Mouse (Mus musculus) urinary bladder, postnatal 25 days (tissue): ENCODE data around the gene Gm17662.

ENCODE experiments used
- DNase-seq: peaks from one replicate; pipeline ENCODE4 v3.0.0; 2022; ENCODE audit warnings: low spot score

The Gm17662 gene

DNA sequence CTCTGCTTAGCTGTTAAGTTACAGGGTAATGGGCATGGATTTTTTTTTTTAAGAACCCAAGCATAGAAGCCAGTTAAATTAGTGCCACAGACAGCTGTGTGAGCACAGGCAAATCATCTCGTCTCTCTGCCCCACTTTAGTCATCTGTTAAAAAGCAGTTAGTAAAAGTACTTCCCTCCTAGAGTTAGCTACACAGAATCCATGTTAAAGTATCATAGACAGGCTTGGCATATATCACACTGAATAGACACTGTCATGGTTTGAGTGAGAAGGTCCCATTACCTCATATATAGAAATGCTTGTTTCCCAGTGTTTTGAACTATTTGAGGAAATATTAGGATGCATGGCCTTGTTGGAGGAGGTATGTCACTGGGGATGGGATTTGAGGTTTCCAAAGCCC lies at the start of gene Gm17662:
Gm17662 (plus strand) TSS at position 301 of the 400 bp plus-strand sequence.
- no peak for DNase-seq

DNA sequence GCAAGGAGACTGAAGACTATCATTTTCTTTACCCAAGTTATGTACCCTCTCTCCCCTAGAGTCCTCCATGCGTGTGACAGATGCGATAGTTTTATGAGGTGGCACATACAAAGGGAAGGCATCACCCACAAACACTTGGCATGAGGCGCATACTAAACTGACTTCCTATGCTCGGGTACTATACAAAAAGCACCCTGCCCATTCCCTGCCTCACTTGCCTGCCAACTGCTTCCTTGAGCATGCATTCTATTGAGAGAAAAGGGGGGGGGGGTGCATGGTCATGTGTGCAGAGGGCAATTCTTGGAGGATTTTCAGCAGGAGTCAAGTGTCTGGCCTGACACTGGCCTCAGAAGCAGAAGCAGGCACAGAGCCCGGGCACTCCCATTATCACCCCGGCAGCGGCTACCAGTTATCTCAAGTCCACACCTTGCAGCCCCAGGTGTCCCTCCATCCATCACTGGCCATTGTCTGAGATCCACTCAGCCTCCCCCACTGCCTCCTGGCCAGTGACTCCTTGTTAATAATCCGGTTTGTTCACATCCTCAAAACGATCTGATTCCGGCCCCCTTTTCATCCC lies 46.3 kb upstream of the Gm17662 start:
- no peak for DNase-seq

DNA sequence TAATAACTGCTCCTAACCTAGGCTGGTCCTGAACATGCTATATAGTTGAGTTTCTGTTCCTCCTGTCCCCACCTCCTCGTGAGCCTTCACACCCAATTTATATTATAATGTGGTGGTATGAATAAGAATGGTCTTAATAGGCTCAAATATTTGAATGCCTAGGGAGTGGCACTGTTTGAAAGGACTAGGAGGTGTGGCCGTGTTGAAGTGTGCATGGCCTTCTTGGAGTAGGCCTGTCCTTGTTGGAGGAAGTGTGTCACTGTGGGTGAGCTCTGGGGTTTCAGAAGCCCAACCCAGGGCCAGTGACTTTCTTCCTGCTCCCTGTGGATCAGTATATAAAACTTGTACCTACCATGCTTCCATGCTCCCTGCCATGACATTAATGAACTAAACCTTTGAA lies 43.5 kb upstream of the Gm17662 start:
- no peak for DNase-seq

DNA sequence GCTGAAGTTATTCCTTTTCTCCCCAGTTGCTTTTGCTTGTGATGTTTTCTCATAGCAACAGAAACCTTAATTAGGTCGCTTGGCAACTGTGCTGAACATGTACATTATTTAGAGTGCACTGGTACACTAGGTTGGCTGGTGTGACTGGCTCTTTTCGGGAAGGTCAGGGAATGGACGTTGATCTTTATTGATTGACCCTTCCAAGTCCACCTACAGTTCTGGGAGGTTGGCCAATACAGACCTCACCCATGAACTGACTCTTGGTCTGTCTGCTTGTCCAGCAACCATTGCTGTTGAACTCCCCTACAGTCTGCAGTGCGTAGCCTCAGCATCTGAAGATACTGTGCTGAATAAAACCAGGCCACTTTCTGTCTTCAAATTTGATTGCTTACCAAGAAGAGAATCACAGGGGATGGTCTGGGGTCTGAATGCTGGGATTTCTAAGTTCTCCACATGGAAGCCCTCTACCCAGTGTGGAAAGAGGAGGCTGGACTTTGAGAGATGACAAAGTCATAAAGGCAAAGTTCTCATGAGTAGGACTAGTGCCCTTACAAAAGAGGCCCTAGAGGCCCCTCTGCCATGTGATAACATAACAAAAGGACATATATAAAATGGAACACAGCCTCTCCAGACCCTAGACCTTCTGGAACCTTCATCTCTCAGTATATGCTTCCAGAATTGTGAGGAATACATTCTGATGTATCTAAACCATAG lies 40.5 kb upstream of the Gm17662 start:
- DNase-seq: no peak

DNA sequence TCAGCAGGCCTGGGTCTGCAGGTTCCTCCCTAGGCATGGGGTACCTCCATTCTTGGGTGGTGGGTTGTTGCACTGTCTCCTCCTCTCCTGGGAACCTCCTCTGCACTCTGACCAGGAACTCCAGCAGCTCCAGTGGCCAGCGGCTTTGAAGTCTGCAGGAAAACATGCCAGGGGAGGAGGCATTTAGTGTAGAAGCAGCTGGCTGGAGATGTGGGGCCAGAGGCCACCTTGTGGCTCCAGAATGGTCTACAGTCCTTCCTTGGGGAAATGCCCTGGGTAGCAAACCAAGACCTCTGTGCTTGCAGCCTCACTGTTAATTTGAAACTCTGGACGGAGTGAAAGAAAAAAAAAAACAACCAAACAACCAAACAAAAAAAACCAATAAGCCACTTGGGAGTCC lies 39.6 kb upstream of the Gm17662 start:
- DNase-seq: no peak

DNA sequence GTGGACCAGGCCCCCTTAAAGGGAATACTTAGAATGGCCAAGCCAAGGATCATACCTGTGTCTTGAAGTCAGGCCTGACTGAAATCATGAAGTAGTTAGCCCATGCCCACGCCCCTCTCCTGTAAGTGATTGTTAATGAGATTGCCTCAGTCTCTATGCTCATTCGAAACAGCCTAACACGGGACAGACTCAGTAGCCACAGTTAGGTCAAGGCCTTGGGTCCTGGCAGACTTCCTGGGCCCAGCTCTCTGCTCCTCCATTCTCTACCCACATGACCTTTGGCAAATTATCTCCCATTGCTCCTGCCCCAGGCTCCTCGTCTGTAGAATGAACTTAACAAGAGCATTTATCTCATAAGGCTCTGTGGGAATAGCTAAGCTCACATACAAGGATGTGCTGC lies 38.1 kb upstream of the Gm17662 start:
- DNase-seq: no peak

DNA sequence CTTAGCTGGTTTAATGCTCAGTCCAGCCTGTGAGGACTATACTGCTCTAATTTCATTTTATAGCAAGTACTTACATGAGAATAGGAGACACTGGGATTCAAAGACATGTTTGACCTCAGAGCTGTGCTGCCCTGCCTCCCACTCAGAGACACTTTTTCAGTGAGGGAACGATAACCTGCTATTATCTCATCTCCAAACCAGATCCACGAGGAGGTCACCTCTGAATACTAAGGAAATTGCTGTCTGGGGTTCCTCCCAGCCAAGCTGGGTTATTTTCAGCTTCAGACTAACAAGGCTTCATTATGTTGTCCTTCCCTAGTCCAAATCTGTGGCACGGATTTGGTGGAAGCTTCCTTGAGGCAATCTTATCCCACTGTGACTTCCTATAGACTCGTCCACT lies 37.2 kb upstream of the Gm17662 start:
- DNase-seq: no peak

DNA sequence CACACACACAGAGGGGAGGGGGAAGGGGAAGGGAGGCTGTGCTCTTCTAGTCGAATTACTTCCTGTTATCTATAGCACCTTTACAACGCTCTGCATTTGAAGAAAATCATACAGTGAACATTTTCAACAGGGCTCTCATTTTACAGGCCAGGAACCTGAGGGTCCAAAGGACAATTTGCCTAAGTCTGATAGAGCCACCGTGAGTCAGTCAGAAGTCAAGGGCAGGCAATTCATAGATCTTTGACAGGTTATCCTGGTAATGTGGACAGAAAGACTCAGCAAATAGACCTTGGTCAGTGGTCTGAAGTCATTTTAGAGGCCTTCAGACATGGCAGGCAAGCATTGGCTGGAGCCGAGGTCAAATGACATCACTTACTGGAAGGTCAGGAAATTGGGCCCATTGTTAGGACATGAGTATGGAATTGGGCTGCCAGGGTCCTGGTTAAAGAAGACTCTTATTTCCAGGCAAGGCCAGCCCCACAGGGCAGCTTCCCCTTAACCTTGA lies 33.5 kb upstream of the Gm17662 start:
- DNase-seq: no peak

DNA sequence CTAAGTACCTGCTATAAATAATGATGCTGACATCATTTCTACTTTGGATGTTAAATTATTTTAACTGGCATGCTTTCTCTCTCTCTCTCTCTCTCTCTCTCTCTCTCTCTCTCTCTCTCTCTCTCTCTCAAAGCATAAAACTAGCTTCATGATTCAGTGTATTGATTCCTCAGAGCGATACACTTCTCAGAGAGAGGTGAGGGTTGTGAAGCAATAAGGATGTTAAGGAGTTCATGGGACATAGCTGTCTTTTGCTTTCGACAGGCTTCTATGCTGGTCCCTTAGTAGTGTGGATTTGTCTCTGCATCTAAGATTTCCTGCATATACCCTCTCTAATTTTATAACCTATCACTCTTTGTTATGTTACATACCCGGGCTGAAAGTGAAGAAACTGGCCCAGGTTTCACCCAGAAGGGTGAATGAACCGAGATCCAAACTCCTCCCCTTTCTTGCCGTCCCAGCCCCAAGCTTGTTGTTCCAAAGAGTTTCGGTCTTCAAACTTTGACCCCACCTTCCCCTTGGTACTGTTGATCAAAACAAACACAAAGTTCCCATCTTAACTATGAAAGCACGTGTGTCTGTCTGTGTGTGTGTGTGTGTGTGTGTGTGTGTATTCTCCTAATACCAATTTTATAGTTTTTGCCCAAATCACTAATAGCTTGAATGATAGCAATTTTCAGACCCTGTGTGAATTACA lies 32.6 kb upstream of the Gm17662 start:
- no peak for DNase-seq

DNA sequence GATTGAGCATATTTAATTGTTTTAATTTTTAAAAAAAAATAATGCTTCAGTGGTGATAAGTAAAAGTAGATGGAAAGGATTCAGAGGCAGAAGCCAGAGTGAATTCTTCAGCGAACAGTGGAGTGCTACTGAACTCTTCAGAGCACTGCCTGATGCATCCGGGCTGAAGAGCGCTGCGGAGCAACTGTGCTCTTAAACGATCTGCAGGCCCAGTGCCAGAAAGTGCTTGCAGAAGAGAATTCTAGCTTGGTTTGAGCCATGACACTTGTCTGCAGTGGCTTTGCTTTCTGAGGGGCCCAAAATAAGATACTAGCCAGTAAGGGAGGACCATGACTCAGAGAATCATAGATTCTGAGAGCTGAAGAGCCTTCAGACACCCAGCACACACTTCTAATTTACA lies 28.2 kb upstream of the Gm17662 start:
- no peak for DNase-seq

DNA sequence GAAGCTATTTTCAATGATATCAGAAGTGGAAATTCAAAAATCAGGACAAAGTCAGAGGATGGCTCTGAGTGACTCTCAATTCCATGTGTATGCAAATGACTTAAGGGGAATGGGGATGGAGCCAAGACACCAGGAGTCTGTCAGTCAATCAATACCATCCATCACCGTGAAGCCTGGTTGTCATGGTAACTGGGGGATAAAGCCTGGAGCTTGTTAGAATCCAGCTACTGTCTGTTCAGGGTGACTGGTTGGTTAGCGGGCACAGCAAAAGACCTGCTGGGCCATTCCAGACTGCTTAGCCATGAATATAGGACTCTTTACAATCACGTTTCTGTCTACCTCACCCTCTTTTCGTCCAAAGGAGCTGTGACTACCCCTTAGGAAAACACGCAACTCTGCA lies 22.0 kb upstream of the Gm17662 start:
- DNase-seq: no peak

DNA sequence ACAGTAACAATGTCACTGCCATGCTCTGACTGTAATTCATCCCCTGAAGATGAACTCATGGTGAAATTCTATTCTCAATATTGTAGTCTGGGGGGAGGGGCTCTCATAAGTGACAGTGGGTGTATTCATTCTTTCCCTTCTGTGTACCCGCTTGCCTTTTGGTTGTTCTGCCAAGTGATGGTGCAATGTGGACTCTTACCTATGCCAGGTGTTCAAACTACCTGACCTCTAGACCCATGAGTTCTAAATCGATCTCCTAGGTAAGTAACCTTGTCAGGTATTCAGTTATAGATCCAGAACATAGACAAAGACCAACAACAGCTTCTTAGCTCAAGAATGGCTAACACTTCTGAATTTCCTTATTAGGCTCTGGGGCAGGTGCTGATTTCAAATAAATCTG lies 18.8 kb upstream of the Gm17662 start:
- no peak for DNase-seq

DNA sequence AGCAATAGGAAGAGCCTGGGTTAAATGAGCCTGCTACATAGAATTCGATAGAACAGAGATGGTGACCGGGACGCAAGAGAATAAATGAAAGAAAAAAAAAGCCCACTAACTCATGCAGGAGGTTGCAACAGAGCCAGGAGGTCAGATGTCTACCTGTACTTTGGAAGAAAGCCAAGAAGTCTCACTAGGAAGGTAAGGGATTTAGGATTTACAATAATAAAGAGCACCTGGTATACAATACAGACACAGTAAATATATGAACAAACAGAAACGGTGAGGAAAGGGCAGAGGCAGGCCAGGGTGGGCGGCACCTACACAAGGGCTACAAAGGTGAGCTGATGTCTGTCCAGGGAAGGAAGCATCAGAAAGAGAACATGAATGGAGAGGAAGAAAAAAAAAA lies 14.9 kb upstream of the Gm17662 start:
- no peak for DNase-seq

DNA sequence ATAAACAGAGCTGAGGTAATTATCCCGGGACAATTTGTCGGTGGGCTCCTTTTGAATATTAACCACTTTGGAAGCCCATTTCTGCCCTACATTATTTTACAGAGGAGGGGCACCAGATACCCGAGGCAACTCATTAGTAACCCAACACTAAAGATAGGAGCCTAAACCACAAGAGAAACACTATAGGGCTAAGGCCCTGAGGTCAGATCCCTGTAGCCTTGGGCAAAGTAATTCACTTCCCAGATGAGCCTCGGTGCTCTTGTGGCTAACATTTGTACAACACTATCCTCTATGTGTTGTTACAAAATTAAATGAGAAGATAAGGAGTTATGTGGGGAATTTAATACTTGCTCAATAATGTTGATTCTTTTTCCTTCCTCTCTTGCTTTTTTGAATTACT lies 13.6 kb upstream of the Gm17662 start:
- no peak for DNase-seq

DNA sequence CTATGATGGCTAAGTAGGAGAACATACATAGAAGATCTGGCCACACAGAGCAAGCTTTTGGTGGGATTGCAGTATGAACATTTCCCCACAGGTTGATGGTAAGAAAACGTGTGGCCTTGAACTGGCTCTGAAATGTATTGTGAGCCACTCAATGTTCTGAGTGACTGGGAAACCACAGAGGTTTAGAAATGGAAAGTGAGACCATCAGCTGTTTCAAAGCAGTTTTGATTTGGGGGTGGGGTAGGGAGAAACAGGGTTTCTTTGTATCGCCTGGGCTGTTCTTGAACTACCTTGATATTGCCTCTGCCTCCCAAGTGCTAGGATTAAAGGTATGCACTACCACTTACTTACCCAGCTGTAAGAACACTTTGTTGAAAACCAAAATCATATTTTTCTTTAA lies 1.9 kb upstream of the Gm17662 start:
- no peak for DNase-seq

DNA sequence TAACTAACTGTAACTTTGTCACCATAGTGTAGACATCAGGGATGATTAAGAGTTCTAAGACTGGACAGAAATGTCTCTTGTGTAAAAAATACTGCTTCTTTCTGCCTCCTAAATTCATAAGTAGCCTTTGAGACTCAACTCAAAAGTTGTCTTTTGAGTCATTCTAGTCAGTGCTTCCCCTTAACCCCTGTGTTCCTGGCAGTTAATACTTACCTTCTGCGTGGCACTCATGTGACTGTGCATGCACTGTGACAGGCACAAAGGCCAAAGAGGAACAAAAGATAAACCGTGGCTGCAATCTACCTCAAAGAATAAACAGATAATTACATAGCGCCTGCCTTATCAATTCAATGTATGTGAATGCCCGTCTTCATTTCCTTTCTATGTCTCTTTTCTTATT lies 694 bp downstream of the Gm17662 start:
- no peak for DNase-seq

DNA sequence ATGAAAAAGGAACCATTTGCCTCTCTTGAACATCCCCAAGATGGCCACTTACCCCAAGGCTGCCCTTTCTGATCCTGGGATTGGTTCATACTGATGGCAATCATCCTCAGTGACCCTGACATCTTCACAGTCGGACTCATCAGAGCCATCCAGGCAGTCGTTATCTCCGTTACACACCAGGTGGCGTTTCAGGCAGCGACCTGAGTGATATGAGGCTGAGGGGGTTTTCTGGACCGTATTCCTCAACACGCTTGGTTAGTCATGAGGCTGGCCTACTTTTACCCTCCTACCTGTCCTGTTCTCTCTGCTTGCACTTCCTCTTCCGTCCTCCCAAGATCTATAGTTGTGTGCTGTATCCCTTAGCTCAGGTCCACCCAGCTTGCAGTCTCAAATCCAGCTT lies 4.1 kb downstream of the Gm17662 start:
- no peak for DNase-seq

DNA sequence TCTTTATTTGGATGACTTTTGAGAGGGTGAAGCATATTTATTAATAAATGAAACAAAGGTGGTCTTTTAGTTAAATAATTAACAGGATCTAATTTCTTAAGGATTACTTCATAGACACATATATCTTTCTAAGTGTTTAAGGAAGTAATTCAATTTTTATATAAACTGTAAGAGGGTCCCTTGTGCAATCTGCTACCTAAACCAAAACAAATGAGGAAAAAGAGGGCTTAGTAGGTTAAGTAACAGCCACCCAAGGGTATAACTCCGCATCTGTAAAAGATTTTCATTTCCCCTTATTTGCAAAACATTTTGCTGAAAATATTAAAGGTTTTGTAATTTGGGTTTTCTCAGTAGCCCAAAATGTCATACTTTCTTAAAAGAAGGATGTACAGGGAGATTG lies 7.3 kb downstream of the Gm17662 start:
- no peak for DNase-seq

DNA sequence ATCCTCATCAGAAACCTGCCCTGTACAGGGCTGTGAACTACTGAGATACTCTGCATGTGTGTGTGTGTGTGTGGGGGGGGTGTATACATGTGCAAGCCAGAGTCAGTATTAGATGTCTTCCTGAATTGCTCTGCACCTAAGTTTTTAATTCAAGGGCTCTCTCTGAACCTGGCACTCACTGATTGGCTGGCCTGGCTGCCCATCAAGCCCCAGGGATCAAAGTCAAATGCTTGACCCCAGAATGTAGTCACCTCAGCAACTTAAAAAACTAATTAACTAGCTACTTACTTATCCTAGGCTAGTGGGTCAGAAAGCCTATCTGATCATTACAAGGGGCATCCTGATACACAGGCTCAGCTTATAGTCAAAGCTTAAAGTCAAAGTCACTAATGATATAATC lies 12.5 kb downstream of the Gm17662 start:
- no peak for DNase-seq

DNA sequence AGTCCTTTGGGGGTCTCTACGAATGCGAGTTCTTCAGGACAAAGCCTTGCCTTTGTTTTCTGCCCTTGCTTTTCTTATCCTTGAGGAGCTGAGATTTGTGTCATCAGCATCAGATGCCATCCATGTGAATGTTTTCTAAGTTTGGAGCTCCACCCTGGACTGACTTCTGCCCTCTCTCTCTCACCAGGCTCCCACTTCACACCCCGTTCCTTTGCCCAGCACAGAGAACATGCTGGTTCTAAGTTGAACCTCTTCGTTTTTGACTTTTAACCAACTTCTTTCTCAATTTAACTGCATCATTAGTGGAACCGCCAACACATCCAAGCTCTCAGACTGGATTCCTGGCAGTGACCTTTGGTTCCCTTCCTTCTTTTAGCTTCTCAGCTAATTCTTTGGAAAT lies 13.1 kb downstream of the Gm17662 start:
- DNase-seq: no peak

DNA sequence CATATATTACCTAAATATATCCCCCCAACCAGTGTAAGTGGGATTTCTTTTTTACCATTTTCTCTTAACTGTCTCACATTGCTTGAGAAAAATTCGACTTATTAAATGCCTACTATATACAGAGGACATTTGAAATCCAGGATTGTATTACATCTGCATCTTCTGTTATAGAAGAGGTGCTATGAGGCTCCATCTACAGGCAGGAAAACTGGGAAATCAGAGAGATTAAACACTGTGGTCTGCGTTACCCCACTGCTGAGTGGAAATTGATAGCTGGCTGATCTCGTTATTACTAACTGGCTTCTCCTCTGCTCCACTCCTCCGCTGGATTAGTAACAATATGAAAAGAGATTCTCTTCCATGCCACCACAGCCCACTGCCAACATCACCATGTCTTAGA lies 18.7 kb downstream of the Gm17662 start:
- no peak for DNase-seq

DNA sequence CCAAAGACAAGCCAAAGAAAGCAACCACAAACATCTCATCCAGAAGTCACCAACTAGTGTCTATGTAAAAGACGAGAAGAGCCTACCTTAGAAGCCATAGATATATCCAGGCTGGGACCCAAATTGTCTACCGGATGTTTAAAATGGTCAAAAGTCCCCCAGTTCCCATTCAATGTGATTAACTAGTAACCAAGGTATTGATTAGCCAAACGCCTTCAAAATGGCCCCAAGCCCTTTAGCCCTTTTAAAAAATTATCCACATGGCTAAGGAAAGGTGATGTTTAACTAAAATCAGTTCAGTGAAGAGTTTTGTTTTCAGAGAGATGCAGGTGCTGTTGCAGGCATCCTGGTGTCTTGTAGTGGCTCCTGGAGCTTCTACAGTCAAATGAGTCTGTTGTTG lies 19.2 kb downstream of the Gm17662 start, which contains the start of gene C8a:
C8a (minus strand) TSS at position 76 of the 400 bp plus-strand sequence.
- DNase-seq: no peak

DNA sequence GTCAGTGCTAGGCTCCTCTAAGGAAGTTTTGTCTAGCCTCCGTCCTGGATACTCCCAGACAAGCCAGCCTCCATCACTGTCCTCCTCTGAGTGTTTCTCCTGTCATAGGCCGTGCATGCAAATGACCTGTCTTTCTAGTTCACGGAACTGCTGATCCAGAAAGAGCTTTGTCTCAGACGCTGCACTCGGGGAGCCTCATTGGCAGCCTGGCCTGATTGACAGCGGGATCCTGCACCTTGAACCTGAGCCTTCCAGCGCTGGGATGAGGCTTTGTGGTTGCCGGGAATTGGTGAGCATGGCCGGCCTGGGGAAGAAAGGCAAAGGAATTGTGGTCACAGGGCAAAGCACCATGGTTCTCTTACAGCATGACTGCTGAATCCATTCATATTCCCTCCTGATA lies 30.4 kb downstream of the Gm17662 start:
- DNase-seq: no peak
